Mouse (Mus musculus) brain, embryonic 14.5 days (tissue): ENCODE measurements around the gene Abcc8. TPM values are rescaled to one million over a fixed set of nuclear protein-coding genes. Genes with fewer than 3 reads are reported as not detected.
A peak's percentile ranks its signal among the peaks of the same experiment; 100 is the strongest.

Experiments
- DNase-seq: peaks from one replicate; pipeline ENCODE4 v3.0.0-alpha.2; 2011; ENCODE audit warnings: low read depth
- CTCF ChIP-seq: fragments of 200-500 bp; IDR thresholded peaks from 2 replicates; pipeline ENCODE4 v1.5.1; 2012; ENCODE audit warnings: inconsistent platforms, mild to moderate bottlenecking, moderate library complexity, borderline replicate concordance; ENCODE audit not compliant: insufficient read depth, insufficient read length; ENCODE audit errors: extremely low read depth
- POLR2A ChIP-seq: fragments of 200-500 bp; IDR thresholded peaks from 2 replicates; pipeline ENCODE4 v1.6.1; 2012; ENCODE audit warnings: mild to moderate bottlenecking, inconsistent platforms, borderline replicate concordance; ENCODE audit not compliant: poor library complexity, insufficient read depth, insufficient read length, severe bottlenecking; ENCODE audit errors: extremely low read depth
- polyA plus RNA-seq: library from polyadenylated mRNA; depleted of rRNA; stranded (reverse); fragments of >200 nt; gene quantifications from 2 replicates; pipeline ENCODE4 v1.2.3, GENCODE M21; 2012

Abcc8 gene
- polyA plus RNA-seq, 1 experiment: 12.3 TPM

- TF ChIP-seq CTCF: no peak
- no peak for TF ChIP-seq POLR2A
- DNase-seq: peak; percentile 94
Measured at GRCm38 (mm10) chr7:46103075-46103591, 76.7 kb downstream of the Abcc8 start.

GRCm38 (mm10) chr7:46100563-46100962 lies 79.3 kb downstream of the Abcc8 start, which contains the start of gene Kcnj11:
Gene Kcnj11 (minus strand): TSS chr7:46100764.
- peak; percentile 92 for DNase-seq
- TF ChIP-seq POLR2A (no peak), CTCF (peak; percentile 87)

DNA sequence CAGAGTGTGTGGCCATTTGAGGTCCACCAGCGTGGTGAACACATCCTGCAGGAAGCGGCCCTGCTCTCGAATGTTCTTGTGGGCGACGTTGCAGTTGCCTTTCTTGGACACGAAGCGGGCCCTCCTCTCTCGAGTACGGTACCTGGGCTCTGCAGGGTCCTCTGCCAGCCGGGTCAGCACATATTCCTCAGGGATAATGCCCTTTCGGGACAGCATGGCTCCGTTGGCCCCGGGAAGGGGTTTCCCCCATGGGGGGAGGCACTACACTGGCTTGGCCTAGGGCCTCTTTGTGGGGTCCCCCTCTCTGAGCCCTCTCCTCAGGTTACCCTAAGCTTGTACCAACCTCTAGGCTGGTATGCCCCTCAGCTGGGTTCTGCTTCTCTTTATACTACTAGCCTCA lies 80.2 kb downstream of the Abcc8 start:
- no peak for TF ChIP-seq CTCF
- no peak for TF ChIP-seq POLR2A
- no peak for DNase-seq

GRCm38 (mm10) chr7:46098919-46099286 lies 80.9 kb downstream of the Abcc8 start:
- DNase-seq: no peak
- no peak for TF ChIP-seq POLR2A
- TF ChIP-seq CTCF: no peak

DNA sequence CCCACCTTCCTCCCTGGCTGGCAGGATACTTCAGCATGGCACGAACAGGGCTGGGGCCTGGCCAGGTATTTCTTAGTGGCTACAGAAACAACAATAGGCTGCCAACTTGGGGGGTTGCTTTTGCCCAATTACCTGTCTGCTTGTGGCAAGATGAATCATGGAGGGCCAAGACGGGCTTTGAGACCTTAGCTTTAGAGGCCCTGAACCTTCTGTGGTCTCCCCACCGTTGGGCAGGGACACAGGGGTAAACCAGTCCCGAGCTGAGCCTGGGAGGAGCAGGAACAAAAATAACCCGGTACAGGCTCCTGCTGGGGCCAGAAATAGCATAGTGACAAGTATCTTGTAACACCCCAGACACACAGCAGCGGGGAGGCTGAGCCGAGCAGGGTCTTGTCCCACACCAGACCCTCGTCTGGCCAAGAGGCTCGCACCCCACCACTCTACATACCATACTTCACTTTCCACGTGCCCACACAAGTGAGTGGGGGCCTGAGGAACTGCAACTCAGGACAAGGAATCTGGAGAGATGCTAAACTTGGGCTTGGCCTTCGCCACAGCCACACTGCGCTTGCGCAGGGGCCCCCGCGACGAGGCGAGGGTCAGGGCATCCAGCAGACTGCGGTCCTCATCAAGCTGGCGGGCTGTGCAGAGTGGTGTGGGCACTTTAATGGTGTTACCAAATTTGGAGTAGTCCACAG lies 81.5 kb downstream of the Abcc8 start:
- no peak for DNase-seq
- no peak for TF ChIP-seq CTCF
- no peak for TF ChIP-seq POLR2A

DNA sequence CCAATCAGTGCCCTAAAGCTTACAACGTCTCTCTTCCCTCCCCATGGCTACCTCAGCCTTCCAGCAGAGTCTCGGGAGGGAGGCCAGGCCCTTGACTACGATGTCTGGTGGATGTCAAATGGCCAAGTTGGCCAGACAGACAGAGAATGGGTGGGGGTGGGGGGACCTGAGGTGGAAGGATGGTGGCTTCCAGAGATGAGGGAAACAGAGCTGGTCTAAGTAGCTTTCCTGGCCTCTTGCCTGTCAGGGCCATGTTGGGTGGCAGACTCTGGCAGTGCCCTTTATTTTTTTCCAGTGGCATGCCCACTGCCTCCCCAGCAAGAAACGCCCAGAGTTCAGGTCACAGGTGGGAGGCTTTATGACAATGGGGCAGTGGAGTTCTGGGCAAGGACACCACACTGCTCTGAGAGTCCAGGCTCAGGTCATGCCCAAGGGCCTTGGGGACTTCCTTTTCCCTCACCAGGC lies 82.5 kb downstream of the Abcc8 start:
- no peak for TF ChIP-seq POLR2A
- TF ChIP-seq CTCF: no peak
- no peak for DNase-seq

- DNase-seq: peak; percentile 89
- TF ChIP-seq CTCF: peak; percentile 92
- TF ChIP-seq POLR2A: no peak
Measured at GRCm38 (mm10) chr7:46096136-46096535, 83.7 kb downstream of the Abcc8 start.

GRCm38 (mm10) chr7:46092803-46093202 lies 87.0 kb downstream of the Abcc8 start:
- peak; percentile 26 for DNase-seq
- no peak for TF ChIP-seq CTCF
- TF ChIP-seq POLR2A: no peak

DNA sequence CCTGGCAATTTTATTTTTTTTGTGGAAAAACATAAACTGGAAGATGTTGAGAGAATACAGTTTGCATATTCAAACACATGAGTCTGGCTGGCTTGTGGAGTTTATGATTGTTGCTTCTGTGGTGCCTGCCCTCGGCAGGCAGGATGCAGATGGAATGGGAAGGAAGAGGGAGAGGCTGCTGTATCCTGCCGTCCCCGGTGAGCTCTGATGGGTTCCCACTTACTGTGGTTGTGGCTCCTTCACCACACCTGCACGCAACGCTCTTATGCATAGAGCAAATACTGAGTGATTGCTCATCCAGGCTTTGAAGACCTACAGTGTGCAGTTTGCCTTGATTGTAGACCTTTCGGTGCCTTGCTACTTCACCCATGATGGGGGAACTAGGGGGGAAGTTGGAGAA lies 91.6 kb downstream of the Abcc8 start:
- TF ChIP-seq CTCF (no peak), POLR2A (no peak)
- no peak for DNase-seq

GRCm38 (mm10) chr7:46086378-46086777 lies 93.5 kb downstream of the Abcc8 start:
- no peak for DNase-seq
- TF ChIP-seq CTCF: no peak
- TF ChIP-seq POLR2A: no peak

DNA sequence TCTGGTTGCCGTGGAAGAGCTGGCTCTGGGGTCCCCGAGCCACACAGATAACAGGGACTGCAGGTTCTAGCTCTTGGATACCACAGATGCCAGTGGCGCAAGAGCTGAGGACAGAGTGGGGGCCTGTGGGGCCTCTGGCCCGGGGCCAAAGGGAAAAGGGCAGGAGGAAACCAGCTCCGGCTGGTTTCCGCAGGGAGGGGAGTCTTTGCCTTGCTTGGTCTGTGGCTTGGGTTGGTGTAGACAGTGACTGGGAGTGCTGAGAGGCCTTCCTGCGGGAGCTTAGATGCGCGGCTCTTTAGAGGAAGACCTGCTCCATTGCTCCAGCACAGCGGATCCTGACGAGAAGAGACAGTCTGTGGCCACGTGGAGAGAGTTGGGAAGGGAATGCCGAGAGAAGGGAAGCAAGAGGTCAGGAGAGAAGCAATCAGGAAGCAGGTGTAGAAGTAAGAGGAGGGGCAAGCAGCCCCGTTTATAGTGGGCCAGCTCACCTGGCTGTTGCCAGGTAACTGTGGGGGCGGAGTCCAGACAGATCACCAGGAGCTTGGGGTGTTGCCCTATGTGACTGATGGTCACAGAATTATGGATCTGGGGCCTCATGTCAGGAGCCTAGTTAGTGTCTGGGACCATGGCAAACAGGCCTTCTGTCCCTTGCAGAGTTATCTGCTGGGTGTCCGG lies 94.9 kb downstream of the Abcc8 start:
- DNase-seq: no peak
- TF ChIP-seq POLR2A (no peak), CTCF (no peak)

DNA sequence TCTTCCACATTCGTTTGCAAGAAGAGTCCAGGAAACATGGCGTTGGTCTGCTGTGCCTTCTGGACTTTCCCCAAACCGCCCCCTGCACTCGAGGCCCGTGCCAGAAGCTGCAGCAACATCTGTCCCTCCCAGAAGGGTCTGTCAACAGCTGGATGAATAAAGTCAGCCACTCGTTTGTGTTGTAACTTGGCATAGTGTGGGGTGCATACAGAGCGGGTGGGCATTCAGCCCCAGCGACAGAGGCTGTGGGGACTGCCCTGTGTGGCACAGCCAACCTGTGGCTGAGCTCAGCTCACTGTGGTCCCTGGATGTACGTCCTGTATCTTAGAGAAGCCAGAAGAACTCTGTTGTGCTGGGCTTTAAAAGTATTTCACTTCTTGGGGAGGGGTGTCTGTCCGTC lies 95.8 kb downstream of the Abcc8 start:
- DNase-seq: no peak
- TF ChIP-seq CTCF: no peak
- TF ChIP-seq POLR2A: no peak

DNA sequence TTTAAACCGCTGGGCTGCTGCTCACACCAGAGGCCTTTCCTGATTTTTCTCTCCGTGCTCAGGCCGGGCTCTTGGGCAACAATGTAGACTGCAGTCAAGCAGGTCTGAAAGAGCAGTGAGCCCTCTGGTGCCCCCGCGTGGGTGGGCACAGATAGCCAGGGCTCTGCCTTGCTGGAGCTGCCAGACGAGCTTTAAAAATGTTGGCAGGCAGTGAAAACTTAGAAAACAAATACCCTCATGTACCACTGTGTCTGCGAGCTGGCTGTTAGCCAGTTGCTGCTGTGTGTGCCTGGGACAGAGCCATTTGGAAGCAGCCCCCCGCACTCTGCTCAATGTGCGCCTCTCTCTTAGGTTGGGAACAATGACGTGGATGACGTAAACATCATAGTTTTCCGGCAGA lies 102.2 kb downstream of the Abcc8 start:
- DNase-seq: peak; percentile 86
- TF ChIP-seq POLR2A (no peak), CTCF (0 out of 2 replicates have a peak, but pooled peaks have one; percentile 7)
